Mouse (Mus musculus) thymus, postnatal 10 days (tissue): ENCODE results near the gene Cacng2.

Experiments used
- DNase-seq, 2 experiments: peaks; one replicate each; pipeline ENCODE4 v3.0.0; 2021; ENCODE audit warnings: low spot score in 2 of 2

The Cacng2 gene

GRCm38 (mm10) chr15:77952921-77953320, 166.9 kb downstream of the Cacng2 start:
- no peak for DNase-seq

DNA sequence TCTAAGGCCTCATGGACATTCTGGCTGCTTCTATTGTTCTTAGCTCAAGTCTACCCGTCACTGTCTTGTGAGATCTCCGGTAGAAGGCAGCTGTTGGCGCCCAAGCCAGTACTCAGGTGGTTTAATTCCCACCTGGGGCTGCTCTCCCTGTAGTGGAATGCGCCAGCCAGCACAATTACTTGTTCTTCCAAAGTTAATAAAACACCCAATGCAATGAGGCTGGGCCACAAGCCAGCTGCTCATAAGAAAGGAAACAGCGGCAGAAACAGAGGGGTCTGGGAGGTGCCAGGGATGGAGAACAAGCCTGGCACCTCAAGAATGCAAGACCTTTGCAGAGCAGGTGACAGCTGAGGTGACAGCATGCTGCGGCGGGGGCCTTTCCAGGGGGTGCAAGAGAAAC, 170.8 kb downstream of the Cacng2 start:
- DNase-seq = no peak

DNA sequence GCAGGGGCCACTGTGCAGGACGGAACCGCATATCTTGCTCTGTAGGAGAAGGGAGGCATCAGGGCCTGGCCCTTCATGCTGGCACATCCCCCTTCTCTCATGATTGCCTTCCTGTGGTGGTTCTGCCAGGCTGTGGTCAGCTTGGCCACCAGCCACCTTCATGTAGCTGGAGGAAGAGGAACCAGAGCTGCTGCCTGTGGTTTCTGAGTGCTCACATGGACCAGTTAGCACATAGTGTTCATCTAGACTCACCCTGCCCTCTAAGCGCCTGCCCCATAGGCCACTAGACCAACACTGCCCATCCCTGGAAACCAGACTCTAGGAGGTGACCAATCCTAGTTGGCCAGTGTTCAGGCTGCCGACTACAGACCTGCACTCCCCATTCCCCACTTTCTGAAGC, 174.1 kb downstream of the Cacng2 start:
- DNase-seq = no peak
